ENCODE assay signal across 33 mouse cellular contexts in genomic region chr4:152199617-152200016, GRCm38 (mm10). TPM values are rescaled to one million over a fixed set of nuclear protein-coding genes. Genes with fewer than 3 reads are reported as not detected.
DNase-seq lines count a peak whose midpoint lies in the region; ATAC-seq and TF ChIP-seq lines count a peak whose summit lies in the region.
"Had no signal": no experiment of that assay in that cellular context is flagged by ENCODE, and none has a peak within 500 bp of the region (broad histone marks: within the 10 kb centered on the region; RNA-seq: fewer than 3 reads in every experiment).

No protein-coding gene starts in this region.

- H3K4me2 ChIP-seq in intestine, embryonic 16.5 days (ENCODE audit: low read depth, low read length): no peak overlapping the region
- H3K4me2 ChIP-seq: embryonic facial prominence, embryonic 13.5 days; forebrain, embryonic 12.5 days; forebrain, embryonic 15.5 days; heart, embryonic 13.5 days; hindbrain, embryonic 14.5 days had no signal

- 35% methylated on average over 1 of the region's 1 CpGs for WGBS in liver, adult 2 months
- 50% methylated on average over 1 of the region's 1 CpGs for WGBS in intestine, embryonic 16.5 days

- peak; percentile 57 for DNase-seq in liver, adult 2 months (ENCODE audit: extremely low read depth, low read depth, low spot score)
- no peak for DNase-seq in liver
- DNase-seq in layer of hippocampus, adult 9-10 months (ENCODE audit: low spot score): no peak
- DNase-seq in thymus, postnatal 25 days: no peak
- no peak for DNase-seq in thymus, postnatal 36 days
- no peak for DNase-seq in heart, adult 8-10 months (ENCODE audit: low spot score)
- DNase-seq: adrenal gland, postnatal 10 days; adrenal gland, postnatal 36 days; B cell, adult 2 months; cerebellum, adult 18-20 months; cerebellum, adult 9-11 months; cerebellum, postnatal 25 days; embryo, embryonic 11 days; gastrocnemius, postnatal 25 days; heart, adult 18-20 months; heart, postnatal 14 days; heart, postnatal 4 days had no signal

- H3K27ac ChIP-seq in liver, adult 2 months (replicated peaks; ENCODE audit: insufficient read depth, low read depth, low read length): no peak overlapping the region
- no peak overlapping the region for H3K27ac ChIP-seq in intestine, embryonic 16.5 days (ENCODE audit: low read length)
- H3K27ac ChIP-seq: embryonic facial prominence, embryonic 10.5 days; embryonic facial prominence, embryonic 13.5 days; forebrain, embryonic 12.5 days; forebrain, embryonic 15.5 days; heart, embryonic 10.5 days; heart, embryonic 13.5 days; hindbrain, embryonic 14.5 days had no signal

- no peak for TF ChIP-seq CTCF in liver, adult 2 months (IDR thresholded peaks at IDR 0.05; ENCODE audit: low read depth, low read length)

- H3K9me3 ChIP-seq in intestine, embryonic 16.5 days (ENCODE audit: control insufficient read depth, low read length): no peaks in the 10 kb centered on the region
- H3K9me3 ChIP-seq: embryonic facial prominence, embryonic 10.5 days; embryonic facial prominence, embryonic 13.5 days; forebrain, embryonic 12.5 days; forebrain, embryonic 15.5 days; G1E; heart, embryonic 10.5 days; heart, embryonic 13.5 days had no signal

- H3K4me1 ChIP-seq in liver, adult 2 months (ENCODE audit: control insufficient read depth, insufficient read depth, low read length): peaks cover 10% of the 10 kb centered on the region
- H3K4me1 ChIP-seq in intestine, embryonic 16.5 days (ENCODE audit: control insufficient read depth, insufficient read depth, low read length): peaks cover 24% of the 10 kb centered on the region

- no peaks in the 10 kb centered on the region for H3K36me3 ChIP-seq in liver, adult 2 months (ENCODE audit: control insufficient read depth, insufficient read depth, low read length)
- H3K36me3 ChIP-seq in intestine, embryonic 16.5 days (ENCODE audit: control insufficient read depth, insufficient read depth, low read length): no peaks in the 10 kb centered on the region
- H3K36me3 ChIP-seq: embryonic facial prominence, embryonic 10.5 days; embryonic facial prominence, embryonic 13.5 days; forebrain, embryonic 12.5 days; forebrain, embryonic 15.5 days; heart, embryonic 10.5 days; heart, embryonic 13.5 days had no signal

- ATAC-seq in intestine, embryonic 16.5 days: peak; percentile 77
- ATAC-seq in monocyte, adult 5-6 weeks (replicated peaks; ENCODE audit: insufficient number of reproducible peaks, low FRiP score, low TSS enrichment, poor library complexity, severe bottlenecking): peak; percentile 32; the same call in 1 of the 2 replicates
- ATAC-seq: forebrain, embryonic 15.5 days; Patski had no signal

- peaks cover 22% of the 10 kb centered on the region for H3K79me2 ChIP-seq in liver, adult 2 months (ENCODE audit: control insufficient read depth, insufficient read depth, low read length)

- no peak for TF ChIP-seq POLR2A in liver, adult 2 months (IDR thresholded peaks at IDR 0.05; ENCODE audit: extremely low read depth, insufficient read depth, low read length)

- H3K27me3 ChIP-seq in liver, adult 2 months (ENCODE audit: control insufficient read depth, insufficient read depth, low read length): no peaks in the 10 kb centered on the region
- no peaks in the 10 kb centered on the region for H3K27me3 ChIP-seq in intestine, embryonic 16.5 days (replicated peaks; ENCODE audit: control insufficient read depth, insufficient read depth, low read length)
- H3K27me3 ChIP-seq: CH12.LX; embryonic facial prominence, embryonic 13.5 days; forebrain, embryonic 12.5 days; forebrain, embryonic 15.5 days; heart, embryonic 13.5 days; Patski had no signal

- no peak overlapping the region for H3K4me3 ChIP-seq in liver, adult 2 months (ENCODE audit: insufficient read depth, low read depth, low read length)
- H3K4me3 ChIP-seq in intestine, embryonic 16.5 days (ENCODE audit: low read length): no peak overlapping the region
- H3K4me3 ChIP-seq: embryonic facial prominence, embryonic 10.5 days; embryonic facial prominence, embryonic 13.5 days; erythroblast, embryonic 14.5 days; forebrain, embryonic 12.5 days; forebrain, embryonic 15.5 days; heart, embryonic 10.5 days; heart, embryonic 13.5 days had no signal

- no peak overlapping the region for H3K9ac ChIP-seq in liver, adult 2 months (ENCODE audit: low read depth, low read length)
- H3K9ac ChIP-seq in intestine, embryonic 16.5 days (ENCODE audit: low read depth, low read length): no peak overlapping the region
- H3K9ac ChIP-seq: embryonic facial prominence, embryonic 13.5 days; forebrain, embryonic 12.5 days; forebrain, embryonic 15.5 days; heart, embryonic 13.5 days; hindbrain, embryonic 14.5 days had no signal

RNA-seq across cellular contexts. Expression of gene Acot7, which starts 21.7 kb away (rescaled TPM):
- total RNA-seq in liver, adult 2 months (2014; rRNA removed): 9.3 and 10.7 TPM in 2 replicates
- polyA plus RNA-seq in liver, adult 2 months (2012; rRNA removed): 18.4 and 20.8 TPM in 2 replicates
- polyA plus RNA-seq in intestine, embryonic 16.5 days (2015; fragmentation: Nextera tagmentation; extraction: Ambion mirVana): 49.4 and 52.5 TPM in 2 replicates
- total RNA-seq in monocyte, adult 5-6 weeks (2017): 18.1 to 62.4 TPM (median 30.9 TPM) in 3 replicates
- total RNA-seq in heart, adult 8-10 months (2022): 10 to 100 TPM; 63.9 to 80.9 (median 69.3) TPM

RNA-seq across cellular contexts. Expression of gene Hes2, which starts 41.0 kb away (rescaled TPM):
- total RNA-seq in liver, adult 2 months (2014; rRNA removed): not detected in 2 replicates
- polyA plus RNA-seq in liver, adult 2 months (2012; rRNA removed): not detected in 2 replicates
- polyA plus RNA-seq in intestine, embryonic 16.5 days (2015; fragmentation: Nextera tagmentation; extraction: Ambion mirVana): 0.68 and 0.98 TPM in 2 replicates
- not detected in 3 replicates for total RNA-seq in monocyte, adult 5-6 weeks (2017)
- not detected for total RNA-seq in heart, adult 8-10 months (2022)
- total RNA-seq: adrenal gland, adult 18-20 months; adrenal gland, postnatal 10 days; adrenal gland, postnatal 36 days; CH12.LX; gastrocnemius, adult 8-10 months; gastrocnemius, postnatal 25 days; heart, adult 18-20 months; heart, postnatal 14 days; heart, postnatal 4 days had no signal
- polyA plus RNA-seq: cortical plate, adult 2 months; embryonic facial prominence, embryonic 13.5 days; erythroblast, embryonic 14.5 days; forebrain, embryonic 12.5 days; forebrain, embryonic 15.5 days; heart, embryonic 10.5 days; heart, embryonic 13.5 days; hindbrain, embryonic 14.5 days; Patski had no signal

RNA-seq across cellular contexts. Expression of gene Espn, which starts 47.4 kb away (rescaled TPM):
- total RNA-seq in liver, adult 2 months (2014; rRNA removed): 0.20 and 0.28 TPM in 2 replicates
- 0.47 and 1.4 TPM in 2 replicates for polyA plus RNA-seq in liver, adult 2 months (2012; rRNA removed)
- 31.6 and 39.5 TPM in 2 replicates for polyA plus RNA-seq in intestine, embryonic 16.5 days (2015; fragmentation: Nextera tagmentation; extraction: Ambion mirVana)
- total RNA-seq in monocyte, adult 5-6 weeks (2017): 0.53 to 2.0 TPM (median 0.78 TPM) in 3 replicates
- 1 to 10 TPM; 2.6 to 3.5 (median 3.0) TPM for total RNA-seq in heart, adult 8-10 months (2022)
